Mouse (Mus musculus): ENCODE data around the gene Klhl20. TPM values are rescaled to one million over a fixed set of nuclear protein-coding genes. Genes with fewer than 3 reads are reported as not detected.

Gene Klhl20
- total and polyA plus RNA-seq, 3 experiments = 3.7 to 7.8 TPM; not detected in 1

- no peak overlapping the region for H3K9ac ChIP-seq (ENCODE audit: control insufficient read depth, low read depth, low read length, poor library complexity, severe bottlenecking)
- H3K27me3 ChIP-seq (ENCODE audit: control insufficient read depth in 1 of 2, insufficient read depth in 2 of 2, low read length in 2 of 2) = no peaks in the 10 kb centered on the region
- TF ChIP-seq SIN3A (IDR thresholded peaks at IDR 0.05; ENCODE audit: low read length) (no peak), MEF2A (IDR thresholded peaks at IDR 0.05; ENCODE audit: extremely low read depth, insufficient replicate concordance, low read depth, low read length, poor library complexity, severe bottlenecking) (no peak), CTCF (IDR thresholded peaks at IDR 0.05 in 2 of 3, conservative IDR thresholded peaks at IDR 0.05 in 1 of 3; ENCODE audit: control insufficient read depth in 1 of 3, insufficient read depth in 1 of 3, low read depth in 2 of 3, low read length in 3 of 3, poor library complexity in 1 of 3, severe bottlenecking in 1 of 3) (no peak), POLR2A (IDR thresholded peaks at IDR 0.05; ENCODE audit: control insufficient read depth in 1 of 2, insufficient read depth in 1 of 2, low read depth in 1 of 2, low read length in 2 of 2, poor library complexity in 1 of 2) (no peak), SMC3 (IDR thresholded peaks at IDR 0.05; ENCODE audit: low read depth, low read length) (no peak), MAZ (IDR thresholded peaks at IDR 0.05; ENCODE audit: low read depth, low read length) (no peak), CHD2 (IDR thresholded peaks at IDR 0.05; ENCODE audit: low read length) (no peak), ZMIZ1 (IDR thresholded peaks at IDR 0.05; ENCODE audit: low read depth, low read length) (no peak), MYC (IDR thresholded peaks at IDR 0.05; ENCODE audit: low read depth, low read length) (no peak), HCFC1 (IDR thresholded peaks at IDR 0.05; ENCODE audit: low read depth, low read length) (no peak), GABPA (IDR thresholded peaks at IDR 0.05; ENCODE audit: low read depth, low read length) (no peak), E2F4 (IDR thresholded peaks at IDR 0.05; ENCODE audit: borderline replicate concordance, low read depth, low read length) (no peak), TAL1 (IDR thresholded peaks at IDR 0.05; ENCODE audit: low read length) (no peak), ZC3H11A (IDR thresholded peaks at IDR 0.05; ENCODE audit: low read depth, low read length) (no peak), CHD1 (IDR thresholded peaks at IDR 0.05; ENCODE audit: low read depth, low read length) (no peak), GATA1 (IDR thresholded peaks at IDR 0.05; ENCODE audit: low read depth, low read length) (no peak), ZNF384 (IDR thresholded peaks at IDR 0.05; ENCODE audit: low read depth, low read length) (no peak), TCF12 (IDR thresholded peaks at IDR 0.05; ENCODE audit: low read depth, low read length) (no peak), KAT2A (conservative IDR thresholded peaks at IDR 0.05; ENCODE audit: low read depth, low read length) (no peak), MAX (IDR thresholded peaks at IDR 0.05; ENCODE audit: low read length) (no peak)
- no peak for DNase-seq (ENCODE audit: low read depth, low spot score)
- H3K9me3 ChIP-seq (replicated peaks; ENCODE audit: insufficient read depth, low read length) = no peaks in the 10 kb centered on the region
- no peaks in the 10 kb centered on the region for H3K4me1 ChIP-seq (ENCODE audit: control insufficient read depth in 1 of 2, insufficient read depth in 2 of 2, low read length in 2 of 2)
- H3K79me2 ChIP-seq (ENCODE audit: control insufficient read depth, insufficient read depth, low read length, poor library complexity) = no peaks in the 10 kb centered on the region
- no peak overlapping the region for H3K4me3 ChIP-seq (ENCODE audit: control insufficient read depth in 1 of 2, insufficient read depth in 1 of 2, low read depth in 2 of 2, low read length in 2 of 2)
- H3K27ac ChIP-seq (ENCODE audit: control insufficient read depth, low read depth, low read length) = no peak overlapping the region
- H3K36me3 ChIP-seq (ENCODE audit: control insufficient read depth in 1 of 2, insufficient read depth in 2 of 2, low read length in 2 of 2) = peaks cover 0 to 1% of the 10 kb centered on the region in 2 experiments; a peak in 3 of 4 replicates
These were observed 31.4 kb downstream of the Klhl20 start for GRCm38 (mm10) chr1:161099721-161100405.

DNA sequence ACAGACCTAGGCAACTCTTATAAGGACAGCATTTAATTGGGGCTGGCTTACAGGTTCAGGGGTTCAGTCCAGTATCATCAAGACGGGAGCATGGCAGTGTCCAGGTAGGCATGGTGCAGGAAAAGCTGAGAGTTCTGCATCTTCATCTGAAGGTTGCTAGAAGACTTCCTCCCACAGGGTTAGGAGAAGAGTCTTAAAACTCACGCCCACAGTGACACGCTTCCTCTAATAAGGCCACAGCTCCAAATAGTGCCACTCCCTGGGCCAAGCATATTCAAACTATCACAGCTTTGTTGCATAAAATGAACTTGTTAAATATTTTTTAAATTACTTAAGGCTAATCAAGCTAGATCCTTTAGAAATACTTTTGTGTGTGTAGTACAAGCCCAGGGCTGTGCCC lies 54.1 kb downstream of the Klhl20 start:
- H3K27ac ChIP-seq (ENCODE audit: control insufficient read depth, low read depth, low read length) = no peak overlapping the region
- no peaks in the 10 kb centered on the region for H3K9me3 ChIP-seq (replicated peaks; ENCODE audit: insufficient read depth, low read length)
- H3K27me3 ChIP-seq (ENCODE audit: control insufficient read depth in 1 of 2, insufficient read depth in 2 of 2, low read length in 2 of 2) = no peaks in the 10 kb centered on the region
- peaks cover 4 to 11% of the 10 kb centered on the region in 2 experiments for H3K36me3 ChIP-seq (ENCODE audit: control insufficient read depth in 1 of 2, insufficient read depth in 2 of 2, low read length in 2 of 2)
- peaks cover 0 to 11% of the 10 kb centered on the region in 2 experiments; a peak in 2 of 4 replicates for H3K4me1 ChIP-seq (ENCODE audit: control insufficient read depth in 1 of 2, insufficient read depth in 2 of 2, low read length in 2 of 2)
- no peak overlapping the region for H3K4me3 ChIP-seq (ENCODE audit: control insufficient read depth in 1 of 2, insufficient read depth in 1 of 2, low read depth in 2 of 2, low read length in 2 of 2)
- no peak for DNase-seq (ENCODE audit: low read depth, low spot score)
- peaks cover 22% of the 10 kb centered on the region for H3K79me2 ChIP-seq (ENCODE audit: control insufficient read depth, insufficient read depth, low read length, poor library complexity)
- no peak overlapping the region for H3K9ac ChIP-seq (ENCODE audit: control insufficient read depth, low read depth, low read length, poor library complexity, severe bottlenecking)
- no peak for TF ChIP-seq MYC (IDR thresholded peaks at IDR 0.05; ENCODE audit: low read depth, low read length)
- no peak for TF ChIP-seq USF2 (IDR thresholded peaks at IDR 0.05; ENCODE audit: borderline replicate concordance in 1 of 2, insufficient read depth in 1 of 2, low read depth in 1 of 2, low read length in 2 of 2)
- no peak for TF ChIP-seq ZC3H11A (IDR thresholded peaks at IDR 0.05; ENCODE audit: low read depth, low read length)
- TF ChIP-seq SIN3A (IDR thresholded peaks at IDR 0.05; ENCODE audit: low read length) = no peak
- no peak for TF ChIP-seq TAL1 (IDR thresholded peaks at IDR 0.05; ENCODE audit: low read length)
- no peak for TF ChIP-seq MAFK (IDR thresholded peaks at IDR 0.05; ENCODE audit: borderline replicate concordance, low read depth, low read length)
- no peak for TF ChIP-seq E2F4 (IDR thresholded peaks at IDR 0.05; ENCODE audit: borderline replicate concordance, low read depth, low read length)
- no peak for TF ChIP-seq NELFE (IDR thresholded peaks at IDR 0.05; ENCODE audit: low read depth, low read length)
- TF ChIP-seq CTCF (IDR thresholded peaks at IDR 0.05 in 2 of 3, conservative IDR thresholded peaks at IDR 0.05 in 1 of 3; ENCODE audit: control insufficient read depth in 1 of 3, insufficient read depth in 1 of 3, low read depth in 2 of 3, low read length in 3 of 3, poor library complexity in 1 of 3, severe bottlenecking in 1 of 3) = no peak
- no peak for TF ChIP-seq CHD2 (IDR thresholded peaks at IDR 0.05; ENCODE audit: low read length)
- TF ChIP-seq NRF1 (IDR thresholded peaks at IDR 0.05; ENCODE audit: insufficient read depth, low read depth, low read length, poor library complexity, severe bottlenecking) = no peak
